Mouse (Mus musculus) lung, postnatal 10 days (tissue): ENCODE data around the gene Cops7b.
"Not testable (repeated sequence)": the region's sequence is repeated elsewhere in the genome, so short reads cannot be mapped to it uniquely, and the experiment has no call there.

Experiments used
- DNase-seq: peaks from one replicate; pipeline ENCODE4 v3.0.0; 2021

Cops7b gene

GRCm38 (mm10) chr1:86582451-86583096 lies at the start of gene Cops7b, which contains the start of gene Pde6d:
Cops7b (plus strand) TSS chr1:86582904.
Pde6d (minus strand) TSS chr1:86582629.
- peak; percentile 97 for DNase-seq

- peak; percentile 45 for DNase-seq
Observed at GRCm38 (mm10) chr1:86533411-86534130, 49.1 kb upstream of the Cops7b start.

- peak; percentile 35 for DNase-seq
Observed at GRCm38 (mm10) chr1:86538383-86538782, 44.3 kb upstream of the Cops7b start.

DNA sequence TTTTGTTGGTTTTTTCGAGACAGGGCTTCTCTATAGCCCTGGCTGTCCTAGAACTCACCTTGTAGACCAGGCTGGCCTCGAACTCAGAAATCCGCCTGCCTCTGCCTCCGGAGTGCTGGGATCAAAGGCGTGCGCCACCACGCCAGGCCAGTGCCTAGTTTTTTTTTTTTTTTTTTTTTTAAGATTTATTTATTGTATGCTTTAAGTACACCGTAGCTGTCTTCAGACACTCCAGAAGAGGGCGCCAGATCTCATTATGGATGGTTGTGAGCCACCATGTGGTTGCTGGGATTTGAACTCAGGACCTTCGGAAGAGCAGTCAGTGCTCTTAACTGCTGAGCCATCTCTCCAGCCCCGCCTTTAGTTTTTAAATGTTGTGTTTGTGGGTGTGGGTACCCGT lies 43.1 kb upstream of the Cops7b start:
- not testable (repeated sequence) for DNase-seq

DNA sequence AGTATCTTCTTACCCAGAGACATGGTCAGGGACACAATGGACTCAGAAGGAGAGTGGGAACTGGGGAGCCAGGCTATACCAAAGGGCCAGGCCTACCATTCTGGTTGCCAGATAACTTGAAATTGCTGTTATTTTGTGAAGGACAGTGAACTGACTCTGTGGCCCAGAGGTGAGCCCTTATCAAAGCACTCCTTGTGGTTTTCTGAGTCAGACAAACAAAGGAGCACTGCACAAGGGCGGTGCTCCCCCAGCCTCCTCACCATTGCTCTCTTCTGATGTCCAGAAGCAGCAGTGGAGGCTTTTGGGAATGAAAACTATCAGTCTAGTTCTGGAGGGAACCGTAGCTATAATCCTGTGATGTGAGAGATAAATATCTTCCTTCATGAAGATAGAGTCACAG lies 40.1 kb upstream of the Cops7b start:
- DNase-seq, result no peak

DNA sequence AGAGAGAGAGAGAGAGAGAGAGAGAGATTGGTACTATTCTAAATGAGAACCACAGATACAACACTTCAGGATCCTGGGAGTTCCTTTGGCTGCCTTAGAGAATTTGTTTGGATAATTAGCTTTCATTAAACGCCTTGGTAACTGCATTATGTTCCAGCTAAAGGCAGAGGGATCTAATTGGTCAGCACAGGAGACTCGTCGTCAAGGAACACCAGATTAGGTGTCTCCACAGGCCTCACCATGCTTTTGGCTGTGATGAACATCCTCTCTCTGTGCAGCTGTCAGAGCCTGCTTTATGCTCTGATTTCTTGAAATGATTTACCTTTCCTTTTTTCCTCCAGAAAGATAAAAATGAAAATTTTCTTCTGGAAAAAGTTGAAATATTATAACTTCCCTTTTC lies 35.9 kb upstream of the Cops7b start:
- no peak for DNase-seq

DNA sequence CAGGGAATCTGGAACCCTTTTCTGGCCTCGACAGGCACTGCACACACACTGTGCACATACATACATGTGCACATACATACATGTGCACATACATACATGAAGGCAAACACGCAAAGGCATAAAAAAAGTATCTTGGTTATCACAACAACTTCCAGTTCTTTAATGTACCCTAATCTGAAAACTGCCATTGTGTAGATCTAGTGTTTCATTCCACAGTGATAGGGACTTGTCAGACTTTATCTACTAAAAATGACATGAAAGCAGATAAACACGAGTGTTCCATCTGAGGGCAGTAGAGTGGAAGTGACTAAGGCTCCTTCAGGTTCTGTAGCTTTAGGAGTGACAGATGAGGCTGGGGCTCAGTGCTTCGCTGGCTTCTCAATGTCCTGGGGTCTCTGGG lies 31.4 kb upstream of the Cops7b start:
- no peak for DNase-seq

DNA sequence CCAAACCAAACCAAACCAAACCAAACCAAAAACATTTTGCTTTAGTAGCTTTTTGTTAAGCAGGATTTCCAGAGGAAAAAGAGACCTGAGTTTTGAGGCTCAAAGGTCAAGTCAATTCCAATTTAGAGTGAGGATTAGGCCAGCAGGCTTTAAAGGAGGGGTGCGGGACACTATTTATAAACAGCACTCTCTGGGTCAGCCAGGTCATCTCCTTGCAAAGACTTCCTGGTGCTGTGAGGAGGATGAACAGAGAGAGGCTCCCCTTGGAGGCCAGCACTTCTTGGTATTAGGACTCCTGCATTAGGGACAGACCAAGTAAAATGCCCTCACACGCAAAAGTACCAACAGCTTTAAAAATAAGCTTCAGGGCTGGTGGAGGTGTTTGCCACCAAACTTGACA lies 30.8 kb upstream of the Cops7b start:
- DNase-seq, result no peak

DNA sequence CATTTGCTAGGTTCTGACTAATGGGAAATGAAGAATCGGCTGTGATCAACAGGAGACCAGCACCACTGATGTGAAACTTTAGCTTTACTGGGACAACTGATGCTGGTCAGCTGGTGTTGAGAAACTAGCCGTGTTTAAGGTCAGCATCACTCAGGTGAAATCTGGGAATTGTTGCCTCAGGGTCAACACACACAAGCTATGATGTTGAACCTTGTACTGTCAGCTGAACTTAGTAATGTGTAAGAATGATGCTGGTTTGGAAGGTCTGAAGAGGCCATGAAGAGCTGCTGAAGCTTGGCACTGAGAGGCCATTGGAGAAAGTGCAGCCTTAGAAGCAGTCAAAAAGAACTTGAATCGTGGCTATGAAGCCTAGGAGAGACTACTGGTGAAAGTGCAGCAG lies 27.0 kb upstream of the Cops7b start:
- DNase-seq, result no peak

- no peak for DNase-seq
Observed at GRCm38 (mm10) chr1:86557872-86558271, 24.8 kb upstream of the Cops7b start.

- DNase-seq, result no peak
Observed at GRCm38 (mm10) chr1:86559232-86559631, 23.5 kb upstream of the Cops7b start.

DNA sequence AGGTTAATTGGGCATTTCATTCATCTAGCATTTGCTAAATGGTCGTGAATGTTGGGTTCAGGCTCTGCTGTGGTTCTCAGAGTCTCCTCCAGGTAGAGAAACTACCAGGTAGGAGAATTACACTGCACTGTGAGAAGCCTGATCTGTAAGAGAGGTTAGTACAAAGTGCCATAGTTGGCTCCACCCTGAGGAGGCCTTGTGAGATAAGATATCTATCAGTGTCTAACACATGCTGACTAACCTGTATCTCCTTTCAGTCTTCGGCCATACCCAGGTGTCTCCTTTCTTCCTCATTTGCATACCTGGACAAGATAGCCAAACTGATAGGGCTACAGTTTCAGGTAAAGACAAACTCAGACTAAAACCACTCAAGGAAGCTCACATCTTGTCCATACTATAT lies 20.0 kb upstream of the Cops7b start:
- no peak for DNase-seq

DNA sequence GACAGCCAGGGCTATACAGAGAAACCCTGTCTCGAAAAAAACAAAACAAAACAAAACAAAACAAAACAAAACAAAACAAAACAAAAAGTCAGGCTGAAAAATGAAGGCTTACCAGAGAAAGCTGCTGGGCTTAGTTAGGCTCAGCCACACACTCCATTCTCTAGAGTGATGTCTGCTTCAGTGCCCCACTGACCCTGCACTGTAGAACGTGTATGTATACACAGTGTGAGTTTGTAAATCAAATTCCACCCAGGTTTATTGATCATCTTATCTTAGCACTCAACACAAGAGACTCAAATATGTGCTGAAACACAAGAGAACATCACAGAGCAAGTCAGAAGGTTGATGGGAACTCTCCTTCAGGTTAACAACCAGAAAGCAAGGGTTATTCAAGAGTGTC lies 14.3 kb upstream of the Cops7b start:
- DNase-seq, result no peak

DNA sequence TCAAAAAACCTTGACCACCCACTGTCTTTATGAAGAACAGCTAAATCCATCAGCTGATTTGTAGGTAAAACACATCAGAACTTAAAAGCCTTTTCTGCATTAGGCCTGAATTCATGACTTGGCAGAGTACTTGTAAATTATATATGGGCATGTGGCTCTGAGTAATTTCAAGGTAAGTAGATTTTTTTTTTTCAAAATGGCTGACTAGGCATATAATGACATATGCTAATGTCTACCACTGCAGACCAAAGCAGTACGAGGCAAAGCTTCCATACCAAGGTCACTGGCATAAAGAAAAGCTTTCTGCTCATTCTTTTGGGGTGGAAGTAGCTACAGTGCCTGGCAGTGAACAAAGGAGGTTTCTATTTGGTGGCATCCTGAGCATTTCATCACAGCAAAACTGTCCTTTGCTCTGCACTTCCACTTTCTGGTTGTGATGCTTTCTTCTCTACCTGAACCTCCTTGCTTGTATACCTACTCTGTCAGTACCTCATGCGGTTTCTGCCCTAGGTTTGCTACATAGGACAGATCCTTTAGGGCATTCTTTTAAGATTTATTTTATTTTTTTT lies 13.3 kb upstream of the Cops7b start:
- DNase-seq, result no peak

DNA sequence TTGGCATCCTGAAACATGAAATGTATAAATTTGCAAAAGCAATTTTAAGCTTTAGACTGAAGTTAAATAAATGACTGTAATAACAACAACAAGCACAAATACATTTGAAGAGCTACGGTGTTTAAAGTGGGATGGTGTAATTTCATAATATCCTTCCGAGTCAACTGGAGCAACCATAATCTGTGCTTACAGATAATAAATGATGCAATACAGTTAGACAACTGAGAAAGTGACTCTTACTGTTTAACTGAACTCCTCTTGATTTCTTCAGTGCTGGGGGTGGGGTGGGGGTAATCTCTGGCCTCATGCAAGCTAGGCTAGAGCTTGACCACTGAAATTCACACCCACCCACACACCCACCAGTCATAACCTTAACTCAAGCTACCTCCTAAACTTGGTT lies 11.3 kb upstream of the Cops7b start:
- no peak for DNase-seq

DNA sequence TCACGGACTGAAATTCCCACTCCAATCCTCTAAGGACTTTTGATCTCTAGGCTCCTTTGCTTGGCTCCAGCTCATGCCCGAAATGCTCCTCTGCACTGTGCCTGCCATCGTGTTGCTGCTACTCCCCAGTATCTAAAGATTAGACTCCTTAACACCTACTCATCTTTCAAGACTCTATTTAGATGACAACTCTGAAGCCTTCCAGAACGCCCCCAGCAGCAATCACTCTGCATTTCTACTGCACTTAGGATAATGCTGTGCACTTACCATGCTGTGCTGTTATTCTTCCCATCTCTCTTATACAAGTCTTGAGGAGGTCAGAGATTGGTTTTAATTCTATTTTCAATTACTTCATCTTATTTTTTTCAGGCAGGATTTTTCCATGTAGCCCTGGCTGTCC lies 10.8 kb upstream of the Cops7b start:
- DNase-seq, result no peak

DNA sequence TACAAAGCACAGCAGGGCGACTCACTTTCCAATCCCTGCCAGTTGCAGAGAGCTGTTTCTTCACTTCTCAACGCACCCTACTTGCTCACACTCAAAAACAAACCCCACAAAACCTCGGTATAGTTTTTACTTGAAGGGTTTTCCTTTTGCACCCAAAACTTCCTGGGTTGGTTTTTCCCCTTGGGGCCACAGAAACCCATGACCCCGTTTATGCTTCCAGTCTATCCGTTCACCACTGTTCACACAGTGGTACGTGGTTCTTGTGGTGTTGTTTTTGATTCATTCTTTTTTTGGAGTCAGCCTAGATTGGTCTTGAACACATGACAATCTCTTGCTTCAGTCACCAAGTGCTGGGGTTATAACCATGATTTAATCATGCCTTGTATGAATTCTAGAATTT lies 2.3 kb upstream of the Cops7b start:
- DNase-seq, result no peak

DNA sequence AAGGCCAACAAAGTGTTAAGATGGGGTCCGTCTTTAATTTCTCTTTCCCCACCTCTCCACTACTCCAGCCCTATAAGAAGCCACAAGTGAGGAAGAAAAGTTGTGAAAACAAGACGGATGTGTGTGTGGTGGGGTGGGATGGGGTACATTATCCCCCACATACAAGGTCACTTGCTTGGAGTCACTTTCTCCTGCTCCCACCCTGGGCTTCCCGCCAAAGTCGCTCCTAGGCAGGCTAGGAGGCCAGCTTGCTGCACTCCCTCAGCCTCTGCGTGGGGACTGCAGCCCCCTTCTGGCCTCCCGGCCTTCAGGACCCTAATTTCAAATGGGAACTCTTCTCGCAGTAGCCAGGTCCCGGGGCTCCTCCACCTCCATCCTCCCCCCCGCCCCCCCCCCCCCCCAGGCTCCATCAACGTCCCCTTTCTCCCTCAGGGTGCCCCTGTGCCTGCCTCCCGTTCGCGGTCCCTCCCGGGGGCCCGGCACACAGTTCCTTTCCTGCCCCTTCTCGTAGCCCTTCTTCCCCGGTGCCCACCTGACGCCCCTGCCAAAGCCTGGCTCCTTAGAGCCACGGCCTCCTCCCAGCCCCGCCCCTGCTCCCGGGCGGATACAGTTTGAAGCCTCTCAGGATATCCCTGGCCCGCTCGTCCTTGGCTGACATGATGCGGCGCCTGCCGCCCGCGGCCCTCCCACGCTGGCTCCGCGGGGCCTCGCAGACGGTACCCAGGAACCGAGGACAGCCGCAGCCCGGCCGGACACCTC lies 833 bp upstream of the Cops7b start:
- peak; percentile 78 for DNase-seq

GRCm38 (mm10) chr1:86583709-86584108 lies 1.0 kb downstream of the Cops7b start:
- DNase-seq, result no peak

DNA sequence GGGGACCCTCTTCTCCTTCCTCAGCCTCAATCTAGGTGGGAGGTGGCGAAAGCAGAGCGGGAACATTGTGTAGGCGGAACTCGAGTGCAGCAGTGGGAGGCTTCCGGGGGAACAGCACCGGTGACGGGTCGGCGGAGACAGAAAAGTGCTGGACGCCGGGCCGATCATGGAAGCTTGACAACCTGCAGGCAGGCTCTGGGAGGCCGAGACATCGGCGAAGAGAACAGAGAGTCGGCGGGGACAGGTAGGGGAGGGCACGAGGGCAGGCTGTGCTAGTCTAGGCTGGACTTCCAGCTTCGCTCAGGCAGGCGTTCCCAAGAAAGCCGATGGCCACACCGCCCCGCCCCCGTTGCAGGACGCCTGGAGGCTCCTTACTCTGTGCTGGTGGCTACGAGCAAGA lies 4.3 kb downstream of the Cops7b start:
- DNase-seq, result peak; percentile 88

DNA sequence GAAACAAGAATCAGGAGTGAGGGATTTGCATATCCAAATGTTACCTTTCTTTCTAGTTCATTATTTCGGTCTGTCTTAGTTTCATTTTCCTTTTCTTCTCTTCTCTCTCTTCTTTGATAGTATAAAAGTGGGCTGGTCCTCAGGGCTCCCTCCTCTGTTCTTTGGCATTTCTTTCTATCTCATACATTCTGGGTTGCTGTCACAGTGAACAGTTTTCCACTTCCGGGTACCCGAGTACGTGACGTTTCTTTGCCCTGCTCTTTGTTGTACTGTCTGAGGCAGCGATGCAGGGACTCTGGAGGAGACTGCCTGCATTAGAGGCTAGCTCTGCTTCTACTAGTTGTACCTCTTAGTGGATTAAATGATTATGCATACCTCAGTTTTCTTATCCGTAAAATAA lies 11.8 kb downstream of the Cops7b start:
- no peak for DNase-seq

GRCm38 (mm10) chr1:86595315-86595714 lies 12.6 kb downstream of the Cops7b start:
- peak; percentile 57 for DNase-seq

- DNase-seq, result no peak
Observed at GRCm38 (mm10) chr1:86596512-86596911, 13.8 kb downstream of the Cops7b start.

GRCm38 (mm10) chr1:86598516-86598915 lies 15.8 kb downstream of the Cops7b start:
- DNase-seq, result peak; percentile 38
